Mouse (Mus musculus) hindbrain, embryonic 16.5 days (tissue): ENCODE results near the gene Tgoln1. TPM values are rescaled to one million over a fixed set of nuclear protein-coding genes. Genes with fewer than 3 reads are reported as not detected.

Experiments
- ATAC-seq: fragments of 200-750 bp; cut with Nextera tagmentation; 2 replicates; pipeline ENCODE4 v1.8.0; 2017; ENCODE audit warnings: moderate TSS enrichment, moderate library complexity
- H3K27ac ChIP-seq: fragments of 300-500 bp; sonication (generic); 2 replicates; pipeline ENCODE4 v1.5.1; 2014; ENCODE audit warnings: low read depth, mild to moderate bottlenecking, control low read depth, low read length, moderate library complexity
- H3K27me3 ChIP-seq: fragments of 300-500 bp; sonication (generic); replicated peaks from 2 replicates; pipeline ENCODE4 v1.6.1; 2014; ENCODE audit warnings: low read length; ENCODE audit not compliant: control insufficient read depth, insufficient read depth
- H3K36me3 ChIP-seq: fragments of 300-500 bp; sonication (generic); 2 replicates; pipeline ENCODE4 v1.6.1; 2014; ENCODE audit warnings: mild to moderate bottlenecking, low read length, moderate library complexity, mixed read lengths; ENCODE audit not compliant: control insufficient read depth, insufficient read depth
- H3K4me1 ChIP-seq: fragments of 300-500 bp; sonication (generic); 2 replicates; pipeline ENCODE4 v1.6.1; 2014; ENCODE audit warnings: low read depth, low read length; ENCODE audit not compliant: control insufficient read depth, insufficient read depth
- H3K4me2 ChIP-seq: fragments of 300-500 bp; sonication (generic); 2 replicates; pipeline ENCODE4 v1.6.1; 2014; ENCODE audit warnings: mild to moderate bottlenecking, low read length, control low read depth, moderate library complexity
- H3K4me3 ChIP-seq: fragments of 300-500 bp; sonication (generic); 2 replicates; pipeline ENCODE4 v1.5.1; 2014; ENCODE audit warnings: mild to moderate bottlenecking, low read length, control low read depth, moderate library complexity
- H3K9ac ChIP-seq: fragments of 300-500 bp; sonication (generic); 2 replicates; pipeline ENCODE4 v1.6.1; 2014; ENCODE audit warnings: low read depth, mild to moderate bottlenecking, control low read depth, low read length, moderate library complexity
- H3K9me3 ChIP-seq: fragments of 300-500 bp; sonication (generic); 2 replicates; pipeline ENCODE4 v1.6.1; 2014; ENCODE audit warnings: mild to moderate bottlenecking, low read length, moderate library complexity; ENCODE audit not compliant: control insufficient read depth
- WGBS: fragments of 180-500 bp; shearing (Covaris S2); extraction: QIAGEN DNeasy Blood & Tissue Kit; methylation state at CpG from one replicate; pipeline ENCODE4 v1.1.7; 2014; 5-methylcytosine and 5-hydroxymethylcytosine counted together
- polyA plus RNA-seq: library from polyadenylated mRNA; unstranded; fragments of >200 nt; fragmentation: Nextera tagmentation; extraction: Ambion mirVana; gene quantifications from 2 replicates; pipeline ENCODE4 v1.2.1, GENCODE M21; 2015

The Tgoln1 gene
- polyA plus RNA-seq, 1 experiment from 2014 or later, result 35.6 TPM

GRCm38 (mm10) chr6:72619734-72620532, 3.1 kb upstream of the Tgoln1 start:
- Histone ChIP-seq H3K27me3 (no peaks in the 10 kb centered on the region), H3K9ac (no peak overlapping the region), H3K9me3 (no peaks in the 10 kb centered on the region), H3K4me3 (no peak overlapping the region), H3K27ac (no peak overlapping the region), H3K36me3 (no peaks in the 10 kb centered on the region), H3K4me2 (no peak overlapping the region), H3K4me1 (peaks cover 15% of the 10 kb centered on the region)
- WGBS, result 62% methylated on average over 12 of the region's 12 CpGs
- no peak for ATAC-seq

- Histone ChIP-seq H3K4me1 (peaks cover 28% of the 10 kb centered on the region), H3K9me3 (no peaks in the 10 kb centered on the region), H3K27me3 (no peaks in the 10 kb centered on the region), H3K36me3 (peaks cover 4% of the 10 kb centered on the region; the same call in 1 of the 2 replicates), H3K27ac (no peak overlapping the region), H3K4me2 (peak overlapping the region; percentile 95), H3K4me3 (peak overlapping the region; percentile 80), H3K9ac (peak overlapping the region; percentile 80)
- no peak; the same call in 1 of the 2 replicates for ATAC-seq
- 27% methylated on average over 25 of the region's 25 CpGs for WGBS
These were observed 1.0 kb downstream of the Tgoln1 start for GRCm38 (mm10) chr6:72615561-72616375.

- Histone ChIP-seq H3K4me3 (peak overlapping the region; percentile 80), H3K9me3 (no peaks in the 10 kb centered on the region), H3K36me3 (peaks cover 9% of the 10 kb centered on the region; the same call in 1 of the 2 replicates), H3K4me1 (peaks cover 28% of the 10 kb centered on the region), H3K27ac (no peak overlapping the region), H3K27me3 (no peaks in the 10 kb centered on the region), H3K4me2 (peak overlapping the region; percentile 95), H3K9ac (no peak overlapping the region)
- 68% methylated on average over 2 of the region's 2 CpGs for WGBS
- no peak for ATAC-seq
These were observed 1.6 kb downstream of the Tgoln1 start for GRCm38 (mm10) chr6:72615151-72615550.

GRCm38 (mm10) chr6:72610261-72610660, 6.5 kb downstream of the Tgoln1 start:
- H3K36me3 ChIP-seq, result peaks cover 33% of the 10 kb centered on the region
- 79% methylated on average over 4 of the region's 4 CpGs for WGBS

GRCm38 (mm10) chr6:72608662-72609184, 8.1 kb downstream of the Tgoln1 start:
- Histone ChIP-seq H3K4me1 (peaks cover under 1% of the 10 kb centered on the region; the same call in 1 of the 2 replicates), H3K4me3 (no peak overlapping the region), H3K9ac (no peak overlapping the region), H3K4me2 (no peak overlapping the region), H3K9me3 (no peaks in the 10 kb centered on the region), H3K36me3 (peaks cover 33% of the 10 kb centered on the region), H3K27me3 (no peaks in the 10 kb centered on the region), H3K27ac (no peak overlapping the region)
- no peak for ATAC-seq
- WGBS, result 92% methylated on average over 4 of the region's 4 CpGs

More at GRCm38 (mm10) chr6:72610261-72610660, 6.5 kb downstream of the Tgoln1 start:
- H3K9ac ChIP-seq, result no peak overlapping the region
- peaks cover 15% of the 10 kb centered on the region for H3K4me1 ChIP-seq
- H3K27ac ChIP-seq, result no peak overlapping the region
- H3K27me3 ChIP-seq, result no peaks in the 10 kb centered on the region
- no peak overlapping the region for H3K4me3 ChIP-seq
- H3K9me3 ChIP-seq, result no peaks in the 10 kb centered on the region
- no peak overlapping the region for H3K4me2 ChIP-seq
- no peak for ATAC-seq

- no peak overlapping the region for H3K4me2 ChIP-seq
- 90% methylated on average over 5 of the region's 5 CpGs for WGBS
- no peak overlapping the region for H3K27ac ChIP-seq
- H3K9ac ChIP-seq, result no peak overlapping the region
- H3K27me3 ChIP-seq, result no peaks in the 10 kb centered on the region
- ATAC-seq, result no peak
- no peaks in the 10 kb centered on the region for H3K9me3 ChIP-seq
- H3K4me1 ChIP-seq, result no peaks in the 10 kb centered on the region
- no peak overlapping the region for H3K4me3 ChIP-seq
- H3K36me3 ChIP-seq, result peaks cover 33% of the 10 kb centered on the region
These were observed 9.1 kb downstream of the Tgoln1 start for GRCm38 (mm10) chr6:72607676-72608075.

- Histone ChIP-seq H3K9me3 (no peaks in the 10 kb centered on the region), H3K4me2 (no peak overlapping the region), H3K4me1 (no peaks in the 10 kb centered on the region), H3K27ac (no peak overlapping the region), H3K4me3 (no peak overlapping the region), H3K36me3 (peaks cover 33% of the 10 kb centered on the region), H3K9ac (no peak overlapping the region), H3K27me3 (no peaks in the 10 kb centered on the region)
- 78% methylated on average over 4 of the region's 4 CpGs for WGBS
- ATAC-seq, result no peak
These were observed 9.7 kb downstream of the Tgoln1 start for GRCm38 (mm10) chr6:72607060-72607459.

GRCm38 (mm10) chr6:72604066-72604465, 12.7 kb downstream of the Tgoln1 start:
- Histone ChIP-seq H3K4me2 (no peak overlapping the region), H3K4me3 (no peak overlapping the region), H3K4me1 (peaks cover 1% of the 10 kb centered on the region), H3K27me3 (no peaks in the 10 kb centered on the region), H3K36me3 (peaks cover 20% of the 10 kb centered on the region), H3K27ac (no peak overlapping the region), H3K9me3 (no peaks in the 10 kb centered on the region), H3K9ac (no peak overlapping the region)
- no peak for ATAC-seq
- 90% methylated on average over 2 of the region's 2 CpGs for WGBS

GRCm38 (mm10) chr6:72601732-72602131, 15.1 kb downstream of the Tgoln1 start:
- no peak overlapping the region for H3K4me3 ChIP-seq
- no peaks in the 10 kb centered on the region for H3K27me3 ChIP-seq
- peaks cover 11% of the 10 kb centered on the region for H3K36me3 ChIP-seq
- no peaks in the 10 kb centered on the region for H3K9me3 ChIP-seq
- no peak overlapping the region for H3K4me2 ChIP-seq
- H3K27ac ChIP-seq, result no peak overlapping the region
- 63% methylated on average over 1 of the region's 1 CpGs for WGBS
- peaks cover 17% of the 10 kb centered on the region for H3K4me1 ChIP-seq
- H3K9ac ChIP-seq, result no peak overlapping the region
- ATAC-seq, result no peak
